In genomic region chr4:43309696-43310338, GRCm38 (mm10) we compare ENCODE assay signal across 11 mouse cellular contexts. TPM values are rescaled to one million over a fixed set of nuclear protein-coding genes. Genes with fewer than 3 reads are reported as not detected.
DNase-seq lines count a peak whose midpoint lies in the region; ATAC-seq lines count a peak whose summit lies in the region.
"Had no signal": no experiment of that assay in that cellular context is flagged by ENCODE, and none has a peak within 500 bp of the region (broad histone marks: within the 10 kb centered on the region; RNA-seq: fewer than 3 reads in every experiment).

No protein-coding gene starts in this region.

- no peak overlapping the region for H3K4me3 ChIP-seq in hindbrain, embryonic 13.5 days
- H3K4me3 ChIP-seq in limb, embryonic 10.5 days, result no peak overlapping the region
- H3K4me3 ChIP-seq in neural tube, embryonic 12.5 days, result no peak overlapping the region
- H3K4me3 ChIP-seq in intestine, embryonic 16.5 days (ENCODE audit: low read length), result no peak overlapping the region
- H3K4me3 ChIP-seq: embryonic facial prominence, embryonic 10.5 days; heart, adult 2 months had no signal

- peak overlapping the region; percentile 31; the same call in 1 of the 2 replicates for H3K4me2 ChIP-seq in hindbrain, embryonic 13.5 days
- peak overlapping the region; percentile 42; the same call in 1 of the 2 replicates for H3K4me2 ChIP-seq in neural tube, embryonic 12.5 days (replicated peaks)
- H3K4me2 ChIP-seq in intestine, embryonic 16.5 days (ENCODE audit: low read depth, low read length), result no peak overlapping the region

- H3K27ac ChIP-seq in hindbrain, embryonic 13.5 days, result peak overlapping the region; percentile 78
- no peak overlapping the region for H3K27ac ChIP-seq in limb, embryonic 10.5 days
- no peak overlapping the region for H3K27ac ChIP-seq in neural tube, embryonic 12.5 days
- no peak overlapping the region for H3K27ac ChIP-seq in intestine, embryonic 16.5 days (ENCODE audit: low read length)
- H3K27ac ChIP-seq: embryonic facial prominence, embryonic 10.5 days; heart, adult 2 months had no signal

- H3K9ac ChIP-seq in hindbrain, embryonic 13.5 days, result no peak overlapping the region
- no peak overlapping the region for H3K9ac ChIP-seq in neural tube, embryonic 12.5 days
- no peak overlapping the region for H3K9ac ChIP-seq in intestine, embryonic 16.5 days (ENCODE audit: low read depth, low read length)

- no peaks in the 10 kb centered on the region for H3K9me3 ChIP-seq in hindbrain, embryonic 13.5 days
- no peaks in the 10 kb centered on the region for H3K9me3 ChIP-seq in limb, embryonic 10.5 days (replicated peaks)
- H3K9me3 ChIP-seq in neural tube, embryonic 12.5 days, result no peaks in the 10 kb centered on the region
- H3K9me3 ChIP-seq in intestine, embryonic 16.5 days (ENCODE audit: control insufficient read depth, low read length), result no peaks in the 10 kb centered on the region
- H3K9me3 ChIP-seq: embryonic facial prominence, embryonic 10.5 days had no signal

- DNase-seq in embryo, embryonic 10 days (ENCODE audit: low spot score), result peak; percentile 62
- DNase-seq in limb, embryonic 10.5 days (ENCODE audit: low spot score), result peak; percentile 39
- DNase-seq in heart, postnatal 4 days, result no peak
- DNase-seq in layer of hippocampus, adult 18-20 months (ENCODE audit: low spot score in 2 of 2), result no peak
- DNase-seq: heart, adult 2 months; right cerebral cortex, postnatal 25 days had no signal

- peaks cover 9% of the 10 kb centered on the region for H3K4me1 ChIP-seq in hindbrain, embryonic 13.5 days (replicated peaks)
- H3K4me1 ChIP-seq in limb, embryonic 10.5 days, result 0 out of 2 replicates have a peak, but pooled peaks cover 5% of the 10 kb centered on the region
- H3K4me1 ChIP-seq in neural tube, embryonic 12.5 days, result peaks cover 11% of the 10 kb centered on the region
- H3K4me1 ChIP-seq in intestine, embryonic 16.5 days (ENCODE audit: control insufficient read depth, insufficient read depth, low read length), result no peaks in the 10 kb centered on the region

- ATAC-seq in hindbrain, embryonic 13.5 days (ENCODE audit: low FRiP score), result no peak; the same call in 1 of the 2 replicates
- ATAC-seq in neural tube, embryonic 12.5 days (ENCODE audit: low FRiP score, low read depth), result peak; percentile 86
- ATAC-seq in intestine, embryonic 16.5 days, result no peak
- ATAC-seq: forebrain, embryonic 16.5 days had no signal

- WGBS in hindbrain, embryonic 13.5 days, result 13% methylated on average over 11 of the region's 11 CpGs
- WGBS in limb, embryonic 10.5 days, result 49% methylated on average over 11 of the region's 11 CpGs
- WGBS in neural tube, embryonic 12.5 days, result 15% methylated on average over 11 of the region's 11 CpGs
- WGBS in intestine, embryonic 16.5 days, result 62% methylated on average over 11 of the region's 11 CpGs

- no peaks in the 10 kb centered on the region for H3K27me3 ChIP-seq in hindbrain, embryonic 13.5 days
- no peaks in the 10 kb centered on the region for H3K27me3 ChIP-seq in limb, embryonic 10.5 days (ENCODE audit: low read depth, poor library complexity, severe bottlenecking)
- 0 out of 2 replicates have a peak, but pooled peaks cover 3% of the 10 kb centered on the region for H3K27me3 ChIP-seq in neural tube, embryonic 12.5 days (replicated peaks)
- no peaks in the 10 kb centered on the region for H3K27me3 ChIP-seq in intestine, embryonic 16.5 days (replicated peaks; ENCODE audit: control insufficient read depth, insufficient read depth, low read length)

- no peaks in the 10 kb centered on the region for H3K36me3 ChIP-seq in hindbrain, embryonic 13.5 days
- H3K36me3 ChIP-seq in limb, embryonic 10.5 days, result no peaks in the 10 kb centered on the region
- no peaks in the 10 kb centered on the region for H3K36me3 ChIP-seq in neural tube, embryonic 12.5 days
- no peaks in the 10 kb centered on the region for H3K36me3 ChIP-seq in intestine, embryonic 16.5 days (ENCODE audit: control insufficient read depth, insufficient read depth, low read length)
- H3K36me3 ChIP-seq: embryonic facial prominence, embryonic 10.5 days had no signal

RNA-seq across cellular contexts. Expression of gene Atp8b5, which starts 42.9 kb away (rescaled TPM):
- 0.34 and 0.40 TPM in 2 replicates for polyA plus RNA-seq in hindbrain, embryonic 13.5 days (2015; fragmentation: Nextera tagmentation; extraction: Ambion mirVana)
- 0.14 and 0.45 TPM in 2 replicates for polyA plus RNA-seq in limb, embryonic 10.5 days (2016; fragmentation: Nextera tagmentation; extraction: Ambion mirVana)
- polyA plus RNA-seq in neural tube, embryonic 12.5 days (2016; fragmentation: Nextera tagmentation; extraction: Ambion mirVana), result 0.08 and 0.10 TPM in 2 replicates
- polyA plus RNA-seq in intestine, embryonic 16.5 days (2015; fragmentation: Nextera tagmentation; extraction: Ambion mirVana), result 1.2 and 1.4 TPM in 2 replicates
- under 1 TPM; 0.05 to 0.14 TPM for total RNA-seq in heart, postnatal 4 days (2021)
- total RNA-seq in layer of hippocampus, adult 18-20 months (2021), result under 1 TPM; 0.23 to 0.52 TPM

Comparison
In these comparisons a context has a peak if more than half of its experiments do, and no peak if none do; other contexts are left out.
1. DNase-seq: peak in embryo, embryonic 10 days (single experiment) and limb, embryonic 10.5 days (single experiment); none in heart, postnatal 4 days (single experiment) and layer of hippocampus, adult 18-20 months (0 of 2).